Mouse (Mus musculus) embryonic stem cell, embryonic (primary cell): Measurements from ENCODE around the gene Acadl.

Source experiments
- CTCF ChIA-PET, 4 experiments: fragments of 300-600 bp in 2 of 4; fragments of 350-600 bp in 2 of 4; sonication (Branson Sonifier 250); formaldehyde crosslinking; loops; one replicate each; lab custom pipeline; 2022; ENCODE audit warnings: inconsistent platforms in 2 of 4; lab: Charles Lee
- POLR2A ChIA-PET, 4 experiments: fragments of 300-600 bp in 2 of 4; fragments of 350-600 bp in 2 of 4; sonication (Branson Sonifier 250); formaldehyde crosslinking; loops; one replicate each; lab custom pipeline; 2022; ENCODE audit warnings: antibody characterized with exemption in 4 of 4, inconsistent platforms in 1 of 4; lab: Charles Lee

Gene Acadl

GRCm38 (mm10) chr1:66815941-66816777 lies 46.9 kb downstream of the Acadl start:
- CTCF ChIA-PET, result interaction anchor here in 2 of 4 experiments (0.6 kb wide), 2 partner anchors 82 to 286 kb away, joined by 3 to 4 read pairs; no protein-coding TSS in a partner anchor
- POLR2A ChIA-PET, result interaction anchor here in 3 of 4 experiments (0.6 to 4.1 kb wide), 47 partner anchors 7 to 1638 kb away, joined by 3 to 33 read pairs (median 5); partner anchors contain the start of genes Acadl (in 3 of the 3), Rpe (in 3 of the 3) and Map2 (in 1 of the 3)

DNA sequence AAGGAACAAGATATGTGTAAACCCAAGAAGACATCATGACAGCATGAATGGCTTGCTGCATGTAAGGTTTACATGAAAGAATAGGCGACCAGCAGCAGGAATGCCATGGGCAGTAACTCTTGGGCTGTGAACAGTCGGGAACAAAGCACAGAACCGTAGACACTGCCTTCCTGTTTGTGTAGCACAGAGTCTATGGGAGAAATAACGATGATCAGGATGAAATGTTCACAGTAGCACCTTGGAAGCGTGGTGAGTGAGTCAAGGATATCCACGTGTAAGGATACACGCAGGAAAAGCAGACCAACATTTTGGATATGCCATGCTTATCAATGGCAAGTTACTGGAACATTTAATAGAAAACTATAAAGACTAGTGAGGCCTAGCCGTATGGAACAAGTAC lies 48.3 kb downstream of the Acadl start:
- ChIA-PET CTCF (no interaction called here), POLR2A (interaction anchor here in 1 of 4 experiments (1.5 to 4.1 kb wide), 2 partner anchors 8 to 47 kb away, joined by 3 to 30 read pairs; partner anchors contain the start of gene Acadl)

DNA sequence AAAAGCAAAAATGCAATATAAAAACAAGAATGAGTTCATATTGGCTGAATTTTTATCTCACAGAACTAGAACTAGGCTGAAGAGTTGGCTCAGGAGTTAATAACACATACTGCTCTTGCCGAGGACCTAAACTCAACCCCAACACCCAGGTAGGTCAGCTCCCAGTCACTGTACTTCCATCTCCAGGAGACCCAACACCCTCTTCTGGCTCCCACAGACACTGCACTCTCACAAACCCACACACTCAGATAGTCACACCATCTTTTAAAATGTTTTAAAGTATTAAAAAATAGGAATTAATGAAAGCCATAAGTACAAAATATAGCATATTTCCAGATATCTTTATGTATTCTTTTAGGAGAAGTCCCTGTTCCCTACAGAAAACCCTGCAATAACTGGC lies 49.9 kb downstream of the Acadl start:
- ChIA-PET POLR2A (interaction anchor here in 1 of 4 experiments (1.5 kb wide), 1 partner anchor 9 kb away, joined by 3 read pairs; no protein-coding TSS in a partner anchor), CTCF (no interaction called here)

GRCm38 (mm10) chr1:66806821-66807220 lies 56.3 kb downstream of the Acadl start:
- POLR2A ChIA-PET, result interaction anchor here in 3 of 4 experiments (0.6 to 1.3 kb wide), 7 partner anchors 9 to 32 kb away, joined by 3 to 10 read pairs (median 4); partner anchors contain the start of gene Kansl1l (in 1 of the 3)
- CTCF ChIA-PET, result interaction anchor here in 1 of 4 experiments (0.6 to 0.7 kb wide), 2 partner anchors 134 to 234 kb away, joined by 3 to 5 read pairs; no protein-coding TSS in a partner anchor

DNA sequence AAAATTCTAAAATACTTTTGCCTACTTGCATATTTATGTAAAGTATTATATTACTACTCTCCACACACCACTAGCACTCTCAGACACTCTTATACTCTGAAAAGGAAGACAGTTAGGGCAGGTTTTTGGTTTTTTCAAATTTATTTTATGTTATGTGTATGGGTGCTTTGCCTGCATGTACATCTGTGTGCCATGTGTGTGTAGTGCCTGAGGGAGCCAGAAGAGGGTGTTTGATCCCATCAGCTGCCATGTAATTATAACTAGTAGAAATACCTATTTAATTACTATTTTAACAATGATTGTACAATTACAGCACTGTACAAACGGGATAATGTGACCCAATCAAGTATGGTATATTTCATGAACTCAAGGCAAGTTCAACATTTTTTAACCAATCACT lies 57.7 kb downstream of the Acadl start:
- CTCF ChIA-PET, result no interaction called here
- POLR2A ChIA-PET, result interaction anchor here in 2 of 4 experiments (1.3 to 1.4 kb wide), 2 partner anchors 11 kb away, joined by 6 read pairs; no protein-coding TSS in a partner anchor

- POLR2A ChIA-PET, result interaction anchor here in 2 of 4 experiments (1.3 to 1.4 kb wide), 2 partner anchors 11 to 12 kb away, joined by 6 read pairs; no protein-coding TSS in a partner anchor
- CTCF ChIA-PET, result no interaction called here
Measured at GRCm38 (mm10) chr1:66804710-66805109, 58.4 kb downstream of the Acadl start.

DNA sequence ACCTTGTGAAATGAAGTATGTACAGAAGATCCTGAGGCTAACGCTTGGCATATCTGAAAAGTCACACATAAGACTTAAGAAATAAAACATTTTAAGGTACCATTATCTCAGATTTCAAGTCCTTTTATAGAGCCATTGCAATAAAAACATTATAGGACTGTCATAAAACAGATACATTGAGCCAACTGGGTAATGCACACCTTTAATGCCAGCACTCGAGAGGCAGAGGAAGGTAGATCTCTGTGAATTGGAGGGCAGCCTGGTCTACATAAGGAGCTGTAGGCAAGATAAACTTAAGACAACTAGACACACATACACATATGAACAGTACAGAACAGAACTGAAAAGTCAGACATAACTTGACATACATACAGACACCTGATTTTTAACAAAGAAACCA lies 65.1 kb downstream of the Acadl start:
- ChIA-PET CTCF (interaction anchor here in 1 of 4 experiments (1.2 kb wide), 1 partner anchor 12 kb away, joined by 3 read pairs; no protein-coding TSS in a partner anchor), POLR2A (interaction anchor here in 1 of 4 experiments (0.7 kb wide), 1 partner anchor 119 kb away, joined by 3 read pairs; no protein-coding TSS in a partner anchor)

- POLR2A ChIA-PET, result no interaction called here
- CTCF ChIA-PET, result no interaction called here
Measured at GRCm38 (mm10) chr1:66792838-66793466, 70.1 kb downstream of the Acadl start.

DNA sequence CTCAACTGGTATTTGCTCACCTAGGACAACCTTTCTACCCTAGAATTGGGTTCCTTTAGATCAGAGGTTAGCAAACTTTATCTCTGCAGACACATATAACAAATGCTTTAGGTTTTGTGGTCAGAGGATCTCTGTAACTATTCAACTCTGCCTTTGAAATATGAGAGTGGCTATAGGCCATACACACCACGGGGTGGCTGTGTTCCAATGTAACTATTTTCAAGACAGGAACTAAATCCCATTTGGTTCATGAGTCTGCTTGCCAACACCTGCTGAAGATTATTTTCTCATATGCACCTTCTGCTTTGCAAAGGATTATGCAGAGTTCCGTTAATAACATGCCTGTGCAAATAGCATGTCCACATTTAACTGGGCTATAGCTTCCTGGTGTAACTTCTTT lies 80.8 kb downstream of the Acadl start:
- CTCF ChIA-PET, result no interaction called here

GRCm38 (mm10) chr1:66781027-66781426 lies 82.0 kb downstream of the Acadl start:
- CTCF ChIA-PET, result no interaction called here
- POLR2A ChIA-PET, result no interaction called here

More for the DNA sequence above, 80.8 kb downstream of the Acadl start:
- POLR2A ChIA-PET, result no interaction called here
